ENCODE assay signal across 11 mouse cellular contexts in the genomic region with DNA sequence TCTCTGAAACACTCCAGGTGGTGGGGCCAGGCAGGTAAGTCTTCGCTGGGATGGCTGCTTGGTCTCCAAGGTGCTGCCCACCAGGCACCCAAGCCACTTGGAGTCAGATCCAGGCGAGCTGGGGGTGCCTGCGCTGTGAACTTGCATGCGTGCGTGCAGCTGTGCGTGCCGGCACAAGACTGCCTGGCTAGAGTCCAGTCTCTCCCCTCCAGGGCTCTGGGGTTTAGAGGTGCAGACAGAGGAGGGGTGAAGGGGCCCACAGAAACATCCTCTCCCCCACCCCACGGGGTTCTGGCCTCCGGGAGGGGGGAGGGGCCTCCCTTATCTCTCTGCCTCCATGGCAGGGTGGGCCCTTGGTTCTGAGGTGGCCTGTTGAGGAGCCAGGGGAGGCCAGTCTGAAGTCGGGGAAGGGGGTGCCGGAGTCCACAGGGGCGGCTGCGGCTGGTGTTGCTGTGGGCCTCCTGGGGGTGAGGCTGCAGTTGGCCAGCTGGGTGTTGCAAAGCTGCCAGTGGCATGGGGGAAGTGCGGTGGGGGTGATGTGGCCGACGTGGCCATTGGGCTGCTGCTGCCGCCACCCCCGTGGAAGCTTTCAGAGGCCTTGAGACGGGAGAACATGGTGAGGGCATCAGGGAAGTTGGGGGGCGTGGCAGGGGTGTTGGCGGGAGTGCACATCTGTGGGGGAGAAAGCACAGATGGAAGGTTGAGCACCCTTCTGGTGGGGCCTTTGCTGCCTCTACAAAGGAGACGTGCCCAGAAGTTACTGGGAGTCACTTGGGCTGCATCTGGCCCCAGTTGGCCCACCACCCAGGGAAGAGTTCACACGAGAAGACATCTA. TPM values are rescaled to one million over a fixed set of nuclear protein-coding genes. Genes with fewer than 3 reads are reported as not detected.
DNase-seq lines count a peak whose midpoint lies in the region; ATAC-seq and TF ChIP-seq lines count a peak whose summit lies in the region.
"Had no signal": no experiment of that assay in that cellular context is flagged by ENCODE, and none has a peak within 500 bp of the region (broad histone marks: within the 10 kb centered on the region; RNA-seq: fewer than 3 reads in every experiment).

No protein-coding gene starts in this region.

- 83% methylated on average over 23 of the region's 23 CpGs for WGBS in heart, embryonic 10.5 days
- WGBS in heart, embryonic 12.5 days = 73% methylated on average over 23 of the region's 23 CpGs
- WGBS in lung, adult 2 months = 64% methylated on average over 23 of the region's 23 CpGs

- H3K4me1 ChIP-seq in heart, embryonic 10.5 days = peaks cover 39% of the 10 kb centered on the region
- peaks cover 47% of the 10 kb centered on the region for H3K4me1 ChIP-seq in heart, embryonic 12.5 days (replicated peaks)
- H3K4me1 ChIP-seq in lung, adult 2 months (ENCODE audit: control insufficient read depth, insufficient read depth, low read length) = peaks cover 23% of the 10 kb centered on the region
- H3K4me1 ChIP-seq in G1E (ENCODE audit: insufficient read depth, low read depth, low read length) = peaks cover 81% of the 10 kb centered on the region

- no peak for ATAC-seq in heart, embryonic 12.5 days (ENCODE audit: insufficient number of reproducible peaks, low FRiP score)
- peak; percentile 43 for ATAC-seq in G1E (ENCODE audit: extremely low read depth, insufficient number of reproducible peaks, low FRiP score, poor library complexity, severe bottlenecking)

- H3K27ac ChIP-seq in heart, embryonic 10.5 days = peak overlapping the region; percentile 56; the same call in 1 of the 2 replicates
- no peak overlapping the region for H3K27ac ChIP-seq in heart, embryonic 12.5 days (ENCODE audit: poor library complexity, severe bottlenecking)
- H3K27ac ChIP-seq: hindbrain, embryonic 15.5 days had no signal

- no peak overlapping the region for H3K4me2 ChIP-seq in heart, embryonic 12.5 days
- H3K4me2 ChIP-seq: hindbrain, embryonic 15.5 days had no signal

- H3K9me3 ChIP-seq in heart, embryonic 10.5 days = no peaks in the 10 kb centered on the region
- H3K9me3 ChIP-seq in heart, embryonic 12.5 days (replicated peaks) = no peaks in the 10 kb centered on the region
- no peaks in the 10 kb centered on the region for H3K9me3 ChIP-seq in G1E (replicated peaks)
- H3K9me3 ChIP-seq: hindbrain, embryonic 15.5 days had no signal

- no peak overlapping the region for H3K4me3 ChIP-seq in heart, embryonic 10.5 days
- no peak overlapping the region for H3K4me3 ChIP-seq in heart, embryonic 12.5 days
- no peak overlapping the region for H3K4me3 ChIP-seq in lung, adult 2 months (replicated peaks; ENCODE audit: extremely low read depth, low read depth, low read length)
- peak overlapping the region; percentile 69; the same call in 1 of the 2 replicates for H3K4me3 ChIP-seq in G1E (ENCODE audit: low read depth, low read length)
- H3K4me3 ChIP-seq: hindbrain, embryonic 15.5 days had no signal

- H3K27me3 ChIP-seq in heart, embryonic 10.5 days (ENCODE audit: insufficient read depth, poor library complexity, severe bottlenecking) = no peaks in the 10 kb centered on the region
- no peaks in the 10 kb centered on the region for H3K27me3 ChIP-seq in heart, embryonic 12.5 days (replicated peaks)
- H3K27me3 ChIP-seq in G1E (ENCODE audit: insufficient read depth, low read length) = no peaks in the 10 kb centered on the region
- H3K27me3 ChIP-seq: hindbrain, embryonic 15.5 days had no signal

- TF ChIP-seq CTCF in lung, adult 2 months (IDR thresholded peaks at IDR 0.05; ENCODE audit: insufficient read depth, low read length) = no peak
- TF ChIP-seq CTCF in G1E (IDR thresholded peaks at IDR 0.05; ENCODE audit: low read depth, low read length) = no peak

- no peak overlapping the region for H3K9ac ChIP-seq in heart, embryonic 12.5 days
- H3K9ac ChIP-seq: hindbrain, embryonic 15.5 days had no signal

- TF ChIP-seq POLR2A in lung, adult 2 months (IDR thresholded peaks at IDR 0.05; ENCODE audit: borderline replicate concordance, extremely low read depth, low read depth, low read length) = no peak

- DNase-seq in heart, embryonic 10.5 days (ENCODE audit: low spot score) = no peak
- DNase-seq in lung, adult 2 months = peak; percentile 4
- DNase-seq in lung, adult 18-20 months = no peak
- peak; percentile 52 for DNase-seq in G1E (ENCODE audit: low spot score)
- DNase-seq in liver = peak; percentile 49
- DNase-seq in gastrocnemius, postnatal 25 days = no peak

- H3K36me3 ChIP-seq in heart, embryonic 10.5 days = peaks cover 38% of the 10 kb centered on the region
- peaks cover 34% of the 10 kb centered on the region for H3K36me3 ChIP-seq in heart, embryonic 12.5 days
- peaks cover 73% of the 10 kb centered on the region for H3K36me3 ChIP-seq in G1E (replicated peaks)

RNA-seq across cellular contexts. Expression of gene Ubald1, which starts 4.7 kb away (rescaled TPM):
- polyA plus RNA-seq in heart, embryonic 10.5 days (2016; fragmentation: Nextera tagmentation; extraction: Ambion mirVana) = 29.8 and 31.4 TPM in 2 replicates
- polyA plus RNA-seq in heart, embryonic 12.5 days (2016; fragmentation: Nextera tagmentation; extraction: Ambion mirVana) = 26.8 and 27.1 TPM in 2 replicates
- 62.1 and 69.5 TPM in 2 replicates for polyA plus RNA-seq in lung, adult 2 months (2012; rRNA removed)
- 58.9 and 70.4 TPM in 2 replicates for total RNA-seq in G1E (2014; fragmentation: Nextera tagmentation)
- 6.9 and 7.2 TPM in 2 replicates for total RNA-seq in G1E (2017)
- 189 and 228 TPM in 2 replicates for polyA plus RNA-seq in G1E (2012)
- total RNA-seq in gastrocnemius, postnatal 25 days (2021) = 10 to 100 TPM; 26.1 to 27.0 TPM

RNA-seq across cellular contexts. Expression of gene Mgrn1, which starts 10.6 kb away (rescaled TPM):
- polyA plus RNA-seq in heart, embryonic 10.5 days (2016; fragmentation: Nextera tagmentation; extraction: Ambion mirVana) = 96.2 and 131 TPM in 2 replicates
- polyA plus RNA-seq in heart, embryonic 12.5 days (2016; fragmentation: Nextera tagmentation; extraction: Ambion mirVana) = 114 and 116 TPM in 2 replicates
- 124 and 140 TPM in 2 replicates for polyA plus RNA-seq in lung, adult 2 months (2012; rRNA removed)
- total RNA-seq in G1E (2014; fragmentation: Nextera tagmentation) (30.4 and 32.1 TPM in 2 replicates), G1E (2017) (16.1 and 18.6 TPM in 2 replicates)
- polyA plus RNA-seq in G1E (2012) = 19.3 and 22.5 TPM in 2 replicates
- 10 to 100 TPM; 51.5 to 55.2 TPM for total RNA-seq in gastrocnemius, postnatal 25 days (2021)

RNA-seq across cellular contexts. Expression of gene 4930562C15Rik, which starts 40.2 kb away (rescaled TPM):
- 0.44 and 0.59 TPM in 2 replicates for polyA plus RNA-seq in heart, embryonic 10.5 days (2016; fragmentation: Nextera tagmentation; extraction: Ambion mirVana)
- polyA plus RNA-seq in heart, embryonic 12.5 days (2016; fragmentation: Nextera tagmentation; extraction: Ambion mirVana) = 0.11 and 0.57 TPM in 2 replicates
- polyA plus RNA-seq in lung, adult 2 months (2012; rRNA removed) = 4.9 and 5.2 TPM in 2 replicates
- total RNA-seq in G1E (2014; fragmentation: Nextera tagmentation) (not detected in 2 replicates), G1E (2017) (0.06 and 0.16 TPM in 2 replicates)
- not detected in 2 replicates for polyA plus RNA-seq in G1E (2012)
- not detected for total RNA-seq in gastrocnemius, postnatal 25 days (2021)
- total RNA-seq: adrenal gland, postnatal 25 days; left cerebral cortex, postnatal 4 days; midbrain, postnatal 0 days had no signal

Comparison
In these comparisons a context has a peak if more than half of its experiments do, and no peak if none do; other contexts are left out.
1. DNase-seq: peak in lung, adult 2 months (single experiment), G1E (single experiment) and liver (single experiment); none in heart, embryonic 10.5 days (single experiment), lung, adult 18-20 months (0 of 2) and gastrocnemius, postnatal 25 days (single experiment).